Mouse (Mus musculus) bone marrow macrophage, adult 2 months (primary cell): ENCODE measurements around the gene Arhgap29. TPM values are rescaled to one million over a fixed set of nuclear protein-coding genes. Genes with fewer than 3 reads are reported as not detected.

ENCODE experiments used
- H3K27ac ChIP-seq: 2 replicates; pipeline ENCODE4 v1.5.1; 2012; ENCODE audit warnings: low read depth, low read length; ENCODE audit not compliant: insufficient read depth
- H3K4me1 ChIP-seq: 2 replicates; pipeline ENCODE4 v1.6.1; 2012; ENCODE audit warnings: low read length; ENCODE audit not compliant: control insufficient read depth, insufficient read depth
- H3K4me3 ChIP-seq: 2 replicates; pipeline ENCODE4 v1.5.1; 2012; ENCODE audit warnings: mild to moderate bottlenecking, low read length, moderate library complexity; ENCODE audit not compliant: insufficient read depth
- CTCF ChIP-seq: IDR thresholded peaks from 2 replicates; pipeline ENCODE4 v1.5.1; 2012; ENCODE audit warnings: low read depth, mild to moderate bottlenecking, low read length, moderate library complexity
- POLR2A ChIP-seq: IDR thresholded peaks from 2 replicates; pipeline ENCODE4 v1.6.1; 2012; ENCODE audit warnings: mild to moderate bottlenecking, low read depth, low read length, borderline replicate concordance
- polyA plus RNA-seq: library from polyadenylated mRNA; stranded (reverse); fragments of >200 nt; gene quantifications from 2 replicates; pipeline ENCODE4 v1.2.4, GENCODE M21; 2012; ENCODE audit not compliant: missing spikeins, insufficient read depth, insufficient read length

Arhgap29 gene
- polyA plus RNA-seq, 1 experiment, result 0.60 TPM

GRCm38 (mm10) chr3:121916802-121917532, 35.4 kb upstream of the Arhgap29 start:
- TF ChIP-seq CTCF, result no peak
- no peak for TF ChIP-seq POLR2A
- Histone ChIP-seq H3K4me1 (no peaks in the 10 kb centered on the region), H3K27ac (no peak overlapping the region), H3K4me3 (no peak overlapping the region)

GRCm38 (mm10) chr3:121917658-121918057, 34.7 kb upstream of the Arhgap29 start:
- TF ChIP-seq POLR2A, result no peak
- no peak for TF ChIP-seq CTCF
- H3K4me1 ChIP-seq, result no peaks in the 10 kb centered on the region
- H3K4me3 ChIP-seq, result no peak overlapping the region
- no peak overlapping the region for H3K27ac ChIP-seq

GRCm38 (mm10) chr3:121919961-121920360, 32.4 kb upstream of the Arhgap29 start:
- Histone ChIP-seq H3K4me3 (no peak overlapping the region), H3K4me1 (no peaks in the 10 kb centered on the region), H3K27ac (no peak overlapping the region)
- TF ChIP-seq POLR2A (no peak), CTCF (no peak)

- TF ChIP-seq POLR2A, result no peak
- no peak for TF ChIP-seq CTCF
- no peaks in the 10 kb centered on the region for H3K4me1 ChIP-seq
- H3K27ac ChIP-seq, result no peak overlapping the region
- no peak overlapping the region for H3K4me3 ChIP-seq
These were observed 31.6 kb upstream of the Arhgap29 start for GRCm38 (mm10) chr3:121920769-121921168.

- no peak overlapping the region for H3K4me3 ChIP-seq
- TF ChIP-seq CTCF (no peak), POLR2A (no peak)
- H3K4me1 ChIP-seq, result no peaks in the 10 kb centered on the region
- no peak overlapping the region for H3K27ac ChIP-seq
These were observed 27.4 kb upstream of the Arhgap29 start for GRCm38 (mm10) chr3:121924768-121925486.

GRCm38 (mm10) chr3:121927601-121928000, 24.7 kb upstream of the Arhgap29 start:
- Histone ChIP-seq H3K4me1 (no peaks in the 10 kb centered on the region), H3K27ac (no peak overlapping the region), H3K4me3 (no peak overlapping the region)
- TF ChIP-seq POLR2A (no peak), CTCF (no peak)

GRCm38 (mm10) chr3:121932815-121933214, 19.5 kb upstream of the Arhgap29 start:
- Histone ChIP-seq H3K27ac (no peak overlapping the region), H3K4me1 (no peaks in the 10 kb centered on the region), H3K4me3 (no peak overlapping the region)
- TF ChIP-seq POLR2A (no peak), CTCF (no peak)

- no peak overlapping the region for H3K27ac ChIP-seq
- TF ChIP-seq CTCF (no peak), POLR2A (no peak)
These were observed 16.1 kb upstream of the Arhgap29 start for GRCm38 (mm10) chr3:121936241-121936640.

GRCm38 (mm10) chr3:121937036-121937435, 15.3 kb upstream of the Arhgap29 start:
- Histone ChIP-seq H3K4me3 (no peak overlapping the region), H3K27ac (no peak overlapping the region), H3K4me1 (no peaks in the 10 kb centered on the region)
- no peak for TF ChIP-seq POLR2A
- TF ChIP-seq CTCF, result no peak

More at GRCm38 (mm10) chr3:121936241-121936640, 16.1 kb upstream of the Arhgap29 start:
- Histone ChIP-seq H3K4me3 (no peak overlapping the region), H3K4me1 (no peaks in the 10 kb centered on the region)

GRCm38 (mm10) chr3:121939658-121940057, 12.7 kb upstream of the Arhgap29 start:
- Histone ChIP-seq H3K4me3 (no peak overlapping the region), H3K4me1 (no peaks in the 10 kb centered on the region), H3K27ac (no peak overlapping the region)
- TF ChIP-seq POLR2A (no peak), CTCF (no peak)
